Mouse (Mus musculus): ENCODE measurements around the gene Tiam1.

- TF ChIP-seq CTCF (IDR thresholded peaks at IDR 0.05; ENCODE audit: low read depth) (no peak), EP300 (IDR thresholded peaks at IDR 0.05; ENCODE audit: low read depth) (no peak)
Measured at GRCm38 (mm10) chr16:89810398-89810797, 333.2 kb downstream of the Tiam1 start.

Data from liver, embryonic 14.5 days (tissue).